Mouse (Mus musculus) MEL (cell line): ENCODE measurements at regions not wholly inside any gene's neighbourhood (a gene's known extent, or its start where the extent isn't known, plus 50 kb on each side); places are given as distances from the start of the nearest gene placed in this dataset.

Experiments used
- DNase-seq: peaks from one replicate; pipeline ENCODE4 v3.0.0; 2011; ENCODE audit warnings: low read depth, low spot score
- H3K27ac ChIP-seq: 2 replicates; pipeline ENCODE4 v1.5.1; 2012; ENCODE audit warnings: low read depth, mild to moderate bottlenecking, control low read depth, low read length, moderate library complexity; ENCODE audit not compliant: control insufficient read depth
- H3K27me3 ChIP-seq, 2 experiments: fragments of 150-350 bp in 1 of 2; sonication (generic) in 1 of 2; 2 replicates each; pipeline ENCODE4 v1.6.1; 2012; ENCODE audit warnings: low read length in 2 of 2, mild to moderate bottlenecking in 2 of 2, improper control_type of control experiment in 1 of 2, moderate library complexity in 1 of 2; ENCODE audit not compliant: insufficient read depth in 2 of 2, control insufficient read depth in 1 of 2
- H3K36me3 ChIP-seq, 2 experiments: 2 replicates each; pipeline ENCODE4 v1.6.1; 2012 to 2014; ENCODE audit warnings: low read length in 2 of 2, improper control_type of control experiment in 1 of 2, inconsistent platforms in 1 of 2, mild to moderate bottlenecking in 1 of 2; ENCODE audit not compliant: insufficient read depth in 2 of 2, control insufficient read depth in 1 of 2
- H3K4me1 ChIP-seq, 2 experiments: fragments of 150-350 bp in 1 of 2; sonication (generic) in 1 of 2; 2 replicates each; pipeline ENCODE4 v1.6.1; 2012; ENCODE audit warnings: low read length in 2 of 2, improper control_type of control experiment in 1 of 2, mild to moderate bottlenecking in 1 of 2; ENCODE audit not compliant: insufficient read depth in 2 of 2, control insufficient read depth in 1 of 2
- H3K4me3 ChIP-seq, 2 experiments: fragments of 150-350 bp in 1 of 2; sonication (generic) in 1 of 2; 2 replicates each; pipeline ENCODE4 v1.5.1; 2012; ENCODE audit warnings: low read depth in 2 of 2, low read length in 2 of 2, mild to moderate bottlenecking in 2 of 2, moderate library complexity in 2 of 2, control low read depth in 1 of 2, improper control_type of control experiment in 1 of 2; ENCODE audit not compliant: control insufficient read depth in 1 of 2, insufficient read depth in 1 of 2
- H3K79me2 ChIP-seq: 2 replicates; pipeline ENCODE4 v1.6.1; 2012; ENCODE audit warnings: mild to moderate bottlenecking, low read length, moderate library complexity; ENCODE audit not compliant: control insufficient read depth, poor library complexity, insufficient read depth
- H3K9ac ChIP-seq: 2 replicates; pipeline ENCODE4 v1.6.1; 2012; ENCODE audit warnings: low read depth, mild to moderate bottlenecking, control low read depth, low read length, moderate library complexity; ENCODE audit not compliant: control insufficient read depth, poor library complexity, severe bottlenecking
- H3K9me3 ChIP-seq: fragments of 150-350 bp; sonication (generic); replicated peaks from 2 replicates; pipeline ENCODE4 v1.6.1; 2012; ENCODE audit warnings: mild to moderate bottlenecking, low read length, improper control_type of control experiment, moderate library complexity; ENCODE audit not compliant: insufficient read depth
- BHLHE40 ChIP-seq: IDR thresholded peaks from 2 replicates; pipeline ENCODE4 v1.6.1; 2012; ENCODE audit warnings: low read depth, mild to moderate bottlenecking, inconsistent platforms, low read length, improper control_type of control experiment, borderline replicate concordance
- CHD2 ChIP-seq: IDR thresholded peaks from 2 replicates; pipeline ENCODE4 v1.6.1; 2011; ENCODE audit warnings: low read length, improper control_type of control experiment
- CTCF ChIP-seq, 3 experiments: IDR thresholded peaks in 2 of 3; conservative IDR thresholded peaks in 1 of 3; 2 replicates each; pipeline ENCODE4 v1.5.1; 2011 to 2012; ENCODE audit warnings: low read length in 3 of 3, low read depth in 2 of 3, mild to moderate bottlenecking in 2 of 3, improper control_type of control experiment in 1 of 3, inconsistent platforms in 1 of 3, mixed read lengths in 1 of 3, moderate library complexity in 1 of 3; ENCODE audit not compliant: control insufficient read depth in 1 of 3, insufficient read depth in 1 of 3, poor library complexity in 1 of 3, severe bottlenecking in 1 of 3
- E2F4 ChIP-seq: IDR thresholded peaks from 2 replicates; pipeline ENCODE4 v1.6.1; 2011; ENCODE audit warnings: low read depth, low read length, improper control_type of control experiment, borderline replicate concordance
- ETS1 ChIP-seq: IDR thresholded peaks from 2 replicates; pipeline ENCODE4 v1.6.1; 2012; ENCODE audit warnings: low read depth, mild to moderate bottlenecking, inconsistent platforms, low read length, improper control_type of control experiment, moderate library complexity
- GABPA ChIP-seq: IDR thresholded peaks from 2 replicates; pipeline ENCODE4 v1.6.1; 2012; ENCODE audit warnings: low read depth, mild to moderate bottlenecking, inconsistent platforms, low read length, improper control_type of control experiment, moderate library complexity
- HCFC1 ChIP-seq: IDR thresholded peaks from 2 replicates; pipeline ENCODE4 v1.6.1; 2012; ENCODE audit warnings: low read depth, mild to moderate bottlenecking, inconsistent platforms, low read length, improper control_type of control experiment, moderate library complexity
- MAX ChIP-seq: IDR thresholded peaks from 2 replicates; pipeline ENCODE4 v1.6.1; 2011; ENCODE audit warnings: low read length, improper control_type of control experiment
- MYC ChIP-seq: IDR thresholded peaks from 2 replicates; pipeline ENCODE4 v1.6.1; 2011; ENCODE audit warnings: low read depth, mild to moderate bottlenecking, low read length, improper control_type of control experiment, moderate library complexity
- POLR2A ChIP-seq, 2 experiments: IDR thresholded peaks; 2 replicates each; pipeline ENCODE4 v1.6.1; 2011 to 2012; ENCODE audit warnings: low read length in 2 of 2, mild to moderate bottlenecking in 2 of 2, control low read depth in 1 of 2, improper control_type of control experiment in 1 of 2, low read depth in 1 of 2, moderate library complexity in 1 of 2; ENCODE audit not compliant: control insufficient read depth in 1 of 2, insufficient read depth in 1 of 2, poor library complexity in 1 of 2
- POLR2AphosphoS2 ChIP-seq: IDR thresholded peaks from 2 replicates; pipeline ENCODE4 v1.6.1; 2011; ENCODE audit warnings: low read length, improper control_type of control experiment
- POLR2AphosphoS5 ChIP-seq: IDR thresholded peaks from 2 replicates; pipeline ENCODE4 v1.6.1; 2012; ENCODE audit warnings: low read depth, borderline replicate concordance, mild to moderate bottlenecking, inconsistent platforms, low read length, moderate library complexity, mixed read lengths
- RAD21 ChIP-seq: IDR thresholded peaks from 2 replicates; pipeline ENCODE4 v1.6.1; 2011; ENCODE audit warnings: mild to moderate bottlenecking, low read depth, low read length, improper control_type of control experiment
- SIN3A ChIP-seq: IDR thresholded peaks from 2 replicates; pipeline ENCODE4 v1.6.1; 2012; ENCODE audit warnings: low read length, improper control_type of control experiment, inconsistent platforms
- SMC3 ChIP-seq: IDR thresholded peaks from 2 replicates; pipeline ENCODE4 v1.6.1; 2011; ENCODE audit warnings: low read depth, low read length, improper control_type of control experiment
- USF2 ChIP-seq, 2 experiments: IDR thresholded peaks; 2 replicates each; pipeline ENCODE4 v1.6.1; 2011 to 2012; ENCODE audit warnings: improper control_type of control experiment in 2 of 2, low read length in 2 of 2, borderline replicate concordance in 1 of 2, inconsistent platforms in 1 of 2, low read depth in 1 of 2, mild to moderate bottlenecking in 1 of 2; ENCODE audit not compliant: insufficient read depth in 1 of 2
- ZC3H11A ChIP-seq: IDR thresholded peaks from 2 replicates; pipeline ENCODE4 v1.6.1; 2012; ENCODE audit warnings: low read depth, mild to moderate bottlenecking, inconsistent platforms, low read length, improper control_type of control experiment
- ZKSCAN1 ChIP-seq: IDR thresholded peaks from 2 replicates; pipeline ENCODE4 v1.6.1; 2012; ENCODE audit warnings: low read depth, mild to moderate bottlenecking, inconsistent platforms, low read length, improper control_type of control experiment, moderate library complexity
- ZNF384 ChIP-seq: IDR thresholded peaks from 2 replicates; pipeline ENCODE4 v1.6.1; 2012; ENCODE audit warnings: low read depth, mild to moderate bottlenecking, inconsistent platforms, low read length, improper control_type of control experiment

DNA sequence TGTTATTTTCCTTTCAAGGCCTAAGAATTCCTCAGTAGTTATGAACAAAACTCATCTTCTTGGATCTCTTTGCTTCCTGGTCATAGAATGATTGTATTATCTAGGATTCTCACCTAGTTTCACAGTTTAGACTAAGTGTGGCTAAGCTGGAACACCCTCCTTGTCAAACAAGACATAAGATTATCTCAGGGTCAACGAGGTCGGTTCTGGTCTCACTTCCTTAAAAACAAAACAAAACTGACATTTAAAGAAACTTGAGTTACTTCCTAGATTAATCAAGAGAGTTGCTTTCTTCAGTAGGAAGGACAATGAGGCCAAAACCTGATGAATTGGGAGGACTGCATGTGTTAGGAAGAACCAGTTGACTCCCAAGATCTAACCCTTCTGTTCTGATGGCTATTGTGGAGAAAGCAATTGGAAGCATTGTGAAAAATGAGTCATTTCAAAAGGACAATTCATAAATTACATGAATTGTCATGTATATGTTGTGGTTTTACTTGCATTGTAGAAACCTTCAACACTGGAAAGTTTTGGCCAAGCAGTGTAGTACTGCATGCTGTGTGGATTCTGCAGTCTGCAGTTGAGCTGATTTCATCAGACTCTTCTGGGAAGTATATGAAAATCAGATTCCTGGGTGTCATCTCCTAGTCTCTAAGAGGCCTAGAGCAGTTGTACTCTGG is 293.0 kb downstream of the Nuak1 start (continued):
- TF ChIP-seq ZC3H11A (no peak), POLR2AphosphoS2 (no peak), CHD2 (no peak)

DNA sequence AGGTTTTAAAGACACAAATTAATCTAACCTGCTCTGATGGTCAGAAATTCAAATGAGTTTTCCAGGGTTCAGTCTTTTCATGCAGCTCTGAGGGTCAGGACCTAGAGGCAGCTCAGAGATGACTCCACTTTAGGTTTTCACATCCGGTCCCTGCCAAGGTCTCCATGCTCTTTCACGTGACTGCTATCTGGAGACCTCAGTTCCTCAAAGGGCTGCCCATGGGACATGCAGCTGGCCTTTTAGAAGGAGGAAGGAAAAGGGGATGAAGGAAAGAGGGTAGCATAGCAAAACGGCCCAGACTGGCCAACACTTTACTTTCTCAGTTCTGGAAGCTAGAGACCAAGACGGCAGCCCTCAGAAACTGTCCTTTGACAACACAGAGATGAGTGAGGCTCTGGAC is 276.6 kb downstream of the Nuak1 start:
- Histone ChIP-seq H3K27ac (no peak overlapping the region), H3K4me3 (no peak overlapping the region), H3K4me1 (no peaks in the 10 kb centered on the region), H3K27me3 (no peaks in the 10 kb centered on the region), H3K79me2 (no peaks in the 10 kb centered on the region), H3K9ac (no peak overlapping the region), H3K36me3 (no peaks in the 10 kb centered on the region), H3K9me3 (no peaks in the 10 kb centered on the region)
- no peak for DNase-seq
- no peak for TF ChIP-seq SIN3A
- TF ChIP-seq MAX, result no peak
- TF ChIP-seq CTCF (IDR thresholded peaks at IDR 0.05 in 2 of 3, conservative IDR thresholded peaks at IDR 0.05 in 1 of 3; ENCODE audit: control insufficient read depth in 1 of 3, insufficient read depth in 1 of 3, low read depth in 2 of 3, low read length in 3 of 3, poor library complexity in 1 of 3, severe bottlenecking in 1 of 3), result no peak
- no peak for TF ChIP-seq POLR2AphosphoS5
- TF ChIP-seq ZNF384, result no peak
- TF ChIP-seq ETS1, result no peak
- TF ChIP-seq MYC, result no peak
- no peak for TF ChIP-seq USF2 (IDR thresholded peaks at IDR 0.05; ENCODE audit: borderline replicate concordance in 1 of 2, insufficient read depth in 1 of 2, low read depth in 1 of 2, low read length in 2 of 2)
- no peak for TF ChIP-seq BHLHE40
- TF ChIP-seq POLR2AphosphoS2, result no peak
- no peak for TF ChIP-seq POLR2A (IDR thresholded peaks at IDR 0.05; ENCODE audit: control insufficient read depth in 1 of 2, insufficient read depth in 1 of 2, low read depth in 1 of 2, low read length in 2 of 2, poor library complexity in 1 of 2)
- TF ChIP-seq SMC3, result no peak
- no peak for TF ChIP-seq E2F4
- no peak for TF ChIP-seq ZKSCAN1
- TF ChIP-seq RAD21, result no peak
- no peak for TF ChIP-seq GABPA
- TF ChIP-seq HCFC1, result no peak
- TF ChIP-seq, all 39 proteins: peak for 0
